Mouse (Mus musculus) liver, embryonic 12.5 days (tissue): ENCODE results near the gene 1110025L11Rik. TPM values are rescaled to one million over a fixed set of nuclear protein-coding genes. Genes with fewer than 3 reads are reported as not detected.
"Not testable (repeated sequence)": the region's sequence is repeated elsewhere in the genome, so short reads cannot be mapped to it uniquely, and the experiment has no call there.

Experiments
- ATAC-seq: fragments of 200-750 bp; cut with Nextera tagmentation; 2 replicates; pipeline ENCODE4 v1.8.0; 2017; ENCODE audit warnings: moderate number of reproducible peaks, mild to moderate bottlenecking, moderate library complexity
- H3K27ac ChIP-seq: fragments of 300-500 bp; sonication (generic); 2 replicates; pipeline ENCODE4 v1.5.1; 2016; ENCODE audit warnings: mild to moderate bottlenecking
- H3K27me3 ChIP-seq: fragments of 300-500 bp; sonication (generic); replicated peaks from 2 replicates; pipeline ENCODE4 v1.6.1; 2016; ENCODE audit warnings: mild to moderate bottlenecking, moderate library complexity
- H3K36me3 ChIP-seq: fragments of 300-500 bp; sonication (generic); 2 replicates; pipeline ENCODE4 v1.6.1; 2016; ENCODE audit warnings: mild to moderate bottlenecking, moderate library complexity
- H3K4me1 ChIP-seq: fragments of 300-500 bp; sonication (generic); 2 replicates; pipeline ENCODE4 v1.6.1; 2016
- H3K4me2 ChIP-seq: fragments of 300-500 bp; sonication (generic); 2 replicates; pipeline ENCODE4 v1.6.1; 2016; ENCODE audit warnings: mild to moderate bottlenecking, moderate library complexity
- H3K4me3 ChIP-seq: fragments of 300-500 bp; sonication (generic); 2 replicates; pipeline ENCODE4 v1.5.1; 2016; ENCODE audit warnings: mild to moderate bottlenecking, moderate library complexity
- H3K9ac ChIP-seq: fragments of 300-500 bp; sonication (generic); 2 replicates; pipeline ENCODE4 v1.6.1; 2016; ENCODE audit warnings: mild to moderate bottlenecking, moderate library complexity
- H3K9me3 ChIP-seq: fragments of 300-500 bp; sonication (generic); replicated peaks from 2 replicates; pipeline ENCODE4 v1.6.1; 2016; ENCODE audit warnings: mild to moderate bottlenecking, moderate library complexity
- WGBS: fragments of 180-500 bp; shearing (Covaris S2); methylation state at CpG from one replicate; pipeline ENCODE4 v1.1.7; 2016; ENCODE audit not compliant: insufficient replicate concordance; 5-methylcytosine and 5-hydroxymethylcytosine counted together
- polyA plus RNA-seq: library from polyadenylated mRNA; unstranded; fragments of >200 nt; fragmentation: Nextera tagmentation; extraction: Ambion mirVana; gene quantifications from 2 replicates; pipeline ENCODE4 v1.2.1, GENCODE M21; 2016

The 1110025L11Rik gene
- polyA plus RNA-seq, result not detected in 2 replicates

GRCm38 (mm10) chr16:89063902-89064301 is at the start of gene 1110025L11Rik:
1110025L11Rik (minus strand) TSS chr16:89064002.
- H3K4me1 ChIP-seq, H3K27me3 ChIP-seq, H3K4me2 ChIP-seq, H3K27ac ChIP-seq, H3K9me3 ChIP-seq, H3K4me3 ChIP-seq, H3K9ac ChIP-seq, ATAC-seq, H3K36me3 ChIP-seq: not testable (repeated sequence)
- no CpG with 5 or more reads among the region's 2 CpGs for WGBS

- H3K9ac ChIP-seq, H3K4me1 ChIP-seq, H3K9me3 ChIP-seq, H3K27me3 ChIP-seq, H3K36me3 ChIP-seq, ATAC-seq, H3K4me2 ChIP-seq, H3K27ac ChIP-seq, H3K4me3 ChIP-seq: not testable (repeated sequence)
- WGBS, result 51% methylated on average over 2 of the region's 2 CpGs
Observed at GRCm38 (mm10) chr16:89071041-89071440, 7.2 kb upstream of the 1110025L11Rik start.

- Histone ChIP-seq H3K9ac (no peak within 1 kb of the TSS), H3K27ac (no peak within 1 kb of the TSS), H3K9me3 (0 out of 2 replicates have a peak, but pooled peaks cover 4% of the 10 kb centered on the region), H3K36me3 (no peaks in the 10 kb centered on the region), H3K4me3 (no peak within 1 kb of the TSS), H3K27me3 (no peaks in the 10 kb centered on the region), H3K4me2 (no peak within 1 kb of the TSS), H3K4me1 (no peaks in the 10 kb centered on the region)
- ATAC-seq, result no peak
- WGBS, result 73% methylated on average over 3 of the region's 3 CpGs
Observed at GRCm38 (mm10) chr16:89047783-89048182, 16.0 kb downstream of the 1110025L11Rik start, which contains the start of gene Krtap6-5. Krtap6-5 (minus strand) TSS chr16:89047883.

GRCm38 (mm10) chr16:89041372-89041771 is 22.4 kb downstream of the 1110025L11Rik start, which contains the start of gene Gm10228:
Gm10228 (minus strand) TSS chr16:89041472.
- H3K36me3 ChIP-seq, H3K27ac ChIP-seq, ATAC-seq, H3K9me3 ChIP-seq, H3K9ac ChIP-seq, H3K27me3 ChIP-seq, H3K4me1 ChIP-seq, H3K4me2 ChIP-seq, H3K4me3 ChIP-seq: not testable (repeated sequence)
- WGBS, result 68% methylated on average over 2 of the region's 4 CpGs

GRCm38 (mm10) chr16:89031399-89031798 is 32.4 kb downstream of the 1110025L11Rik start, which contains the start of gene Krtap6-1:
Krtap6-1 (plus strand) TSS chr16:89031699.
- 77% methylated on average over 3 of the region's 3 CpGs for WGBS
- H3K9ac ChIP-seq, H3K27ac ChIP-seq, H3K4me3 ChIP-seq, H3K4me2 ChIP-seq, H3K9me3 ChIP-seq, H3K27me3 ChIP-seq, H3K4me1 ChIP-seq, ATAC-seq, H3K36me3 ChIP-seq: not testable (repeated sequence)

GRCm38 (mm10) chr16:89014984-89015383 is 48.8 kb downstream of the 1110025L11Rik start, which contains the start of gene Gm10229:
Gm10229 (plus strand) TSS chr16:89015284.
- not testable (repeated sequence) for H3K4me1 ChIP-seq, ATAC-seq, H3K9me3 ChIP-seq, H3K4me3 ChIP-seq, H3K4me2 ChIP-seq, H3K9ac ChIP-seq, H3K27ac ChIP-seq, H3K27me3 ChIP-seq, H3K36me3 ChIP-seq
- WGBS, result 78% methylated on average over 3 of the region's 3 CpGs

- H3K27me3 ChIP-seq, result no peaks in the 10 kb centered on the region
- 91% methylated on average over 3 of the region's 3 CpGs for WGBS
Observed at GRCm38 (mm10) chr16:89013973-89014372, 49.8 kb downstream of the 1110025L11Rik start.

More at GRCm38 (mm10) chr16:89013973-89014372, 49.8 kb downstream of the 1110025L11Rik start:
- Histone ChIP-seq H3K4me3 (no peak overlapping the region), H3K27ac (no peak overlapping the region), H3K9ac (no peak overlapping the region), H3K9me3 (no peaks in the 10 kb centered on the region), H3K36me3 (no peaks in the 10 kb centered on the region), H3K4me1 (no peaks in the 10 kb centered on the region), H3K4me2 (no peak overlapping the region)
- ATAC-seq, result no peak

Other genes starting within 250 kb of the 1110025L11Rik start
- gene Krtap15, start 243.8 kb downstream of the 1110025L11Rik start, polyA plus RNA-seq, result not detected in 2 replicates
- gene Krtap14, start 237.9 kb downstream of the 1110025L11Rik start, polyA plus RNA-seq, result not detected in 2 replicates
- not detected in 2 replicates for gene Krtap19-1, start 194.6 kb downstream of the 1110025L11Rik start, polyA plus RNA-seq
- not detected in 2 replicates for gene Krtap19-2, start 189.7 kb downstream of the 1110025L11Rik start, polyA plus RNA-seq
- not detected in 2 replicates for gene Krtap19-3, start 186.0 kb downstream of the 1110025L11Rik start, polyA plus RNA-seq
- not detected in 2 replicates for gene Krtap19-4, start 178.9 kb downstream of the 1110025L11Rik start, polyA plus RNA-seq
- not detected in 2 replicates for gene Krtap19-5, start 167.5 kb downstream of the 1110025L11Rik start, polyA plus RNA-seq
- not detected in 2 replicates for gene Krtap19-9b, start 131.7 kb downstream of the 1110025L11Rik start, polyA plus RNA-seq
- not detected in 2 replicates for gene Krtap16-3, start 101.1 kb downstream of the 1110025L11Rik start, polyA plus RNA-seq
- not detected in 2 replicates for gene Krtap22-2, start 53.2 kb downstream of the 1110025L11Rik start, polyA plus RNA-seq
- not detected in 2 replicates for gene Gm10229, start 48.7 kb downstream of the 1110025L11Rik start, polyA plus RNA-seq
- not detected in 2 replicates for gene Krtap6-1, start 32.3 kb downstream of the 1110025L11Rik start, polyA plus RNA-seq
- gene Gm10228, start 22.5 kb downstream of the 1110025L11Rik start, polyA plus RNA-seq, result not detected in 2 replicates
- not detected in 2 replicates for gene Krtap6-5, start 16.1 kb downstream of the 1110025L11Rik start, polyA plus RNA-seq
- gene Krtap6-3, start 20.0 kb upstream of the 1110025L11Rik start, polyA plus RNA-seq, result not detected in 2 replicates
- not detected in 2 replicates for gene Gm6358, start 76.8 kb upstream of the 1110025L11Rik start, polyA plus RNA-seq
- gene Gm10061, start 87.1 kb upstream of the 1110025L11Rik start, polyA plus RNA-seq, result not detected in 2 replicates
- not detected in 2 replicates for gene Gm9789, start 94.0 kb upstream of the 1110025L11Rik start, polyA plus RNA-seq
- gene Gm7735, start 105.5 kb upstream of the 1110025L11Rik start, polyA plus RNA-seq, result not detected in 2 replicates
- gene 1110057P08Rik, start 110.7 kb upstream of the 1110025L11Rik start, polyA plus RNA-seq, result not detected in 2 replicates
- gene Krtap20-2, start 141.9 kb upstream of the 1110025L11Rik start, polyA plus RNA-seq, result not detected in 2 replicates